In the genomic region with DNA sequence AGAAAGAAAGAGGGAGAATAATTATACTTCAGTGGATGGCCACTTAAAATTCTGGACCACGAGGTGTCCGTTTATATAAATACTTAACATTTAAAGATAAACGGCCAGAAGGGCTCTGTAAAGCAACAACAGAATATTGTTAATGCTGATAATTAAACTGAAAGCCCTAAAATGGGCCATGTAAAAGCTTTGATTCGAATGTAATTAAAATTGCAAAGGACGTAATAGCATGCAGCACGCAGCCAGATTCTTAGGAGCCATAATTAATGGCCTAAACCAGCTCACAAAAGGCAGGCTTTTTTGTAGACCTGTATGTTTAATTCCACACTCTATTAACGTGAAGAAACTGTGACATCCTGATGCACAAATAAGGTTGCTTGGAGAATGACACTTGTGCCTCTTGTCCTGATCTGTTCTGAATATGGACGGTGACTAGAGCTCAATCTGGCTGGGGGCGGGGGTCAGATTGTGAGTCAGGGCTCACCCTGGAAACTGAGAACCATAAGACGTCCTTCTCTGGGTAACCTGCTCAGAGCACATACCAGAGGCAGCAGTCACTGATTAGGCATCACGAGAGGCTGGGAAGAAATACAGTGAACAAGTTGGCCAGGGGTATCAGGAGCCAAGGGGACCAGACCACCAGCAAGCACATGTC, we compare ENCODE assay signal across 28 mouse cellular contexts.
DNase-seq lines count a peak whose midpoint lies in the region; ATAC-seq and TF ChIP-seq lines count a peak whose summit lies in the region.
"Had no signal": no experiment of that assay in that cellular context is flagged by ENCODE, and none has a peak within 500 bp of the region (broad histone marks: within the 10 kb centered on the region; RNA-seq: fewer than 3 reads in every experiment).

No protein-coding gene starts in this region.

- H3K27me3 ChIP-seq in forebrain, embryonic 14.5 days (replicated peaks; ENCODE audit: control insufficient read depth, insufficient read depth, low read length) = peaks cover 65% of the 10 kb centered on the region
- peaks cover 39% of the 10 kb centered on the region; the same call in 1 of the 2 replicates for H3K27me3 ChIP-seq in forebrain, embryonic 10.5 days (ENCODE audit: poor library complexity, severe bottlenecking)
- no peaks in the 10 kb centered on the region for H3K27me3 ChIP-seq in midbrain, embryonic 14.5 days (ENCODE audit: control insufficient read depth, insufficient read depth, low read length)
- H3K27me3 ChIP-seq in midbrain, embryonic 10.5 days (ENCODE audit: low read depth, poor library complexity, severe bottlenecking) = no peaks in the 10 kb centered on the region; the same call in 1 of the 2 replicates
- H3K27me3 ChIP-seq in forebrain, embryonic 15.5 days = peaks cover 73% of the 10 kb centered on the region
- H3K27me3 ChIP-seq in hindbrain, postnatal 0 days (ENCODE audit: insufficient read depth, low read length) = no peaks in the 10 kb centered on the region
- H3K27me3 ChIP-seq: embryonic facial prominence, embryonic 12.5 days; heart, embryonic 15.5 days; Patski; stomach, embryonic 15.5 days had no signal

- TF ChIP-seq CTCF in hindbrain, postnatal 0 days (IDR thresholded peaks at IDR 0.05; ENCODE audit: low read depth) = no peak

- peak; percentile 86 for DNase-seq in forebrain, embryonic 14.5 days (ENCODE audit: low spot score)
- no peak for DNase-seq in forebrain, embryonic 10.5 days (ENCODE audit: extremely low spot score, low spot score)
- peak; percentile 42 for DNase-seq in midbrain, embryonic 14.5 days
- DNase-seq in midbrain, embryonic 10.5 days (ENCODE audit: low spot score) = no peak
- peak; percentile 15 for DNase-seq in hindbrain, postnatal 0 days (ENCODE audit: low spot score)
- no peak for DNase-seq in urinary bladder, adult 18-20 months (ENCODE audit: low spot score in 2 of 2)
- DNase-seq in adrenal gland, postnatal 4 days (ENCODE audit: low spot score in 2 of 2) = no peak
- DNase-seq: adrenal gland, postnatal 10 days; cerebellum, adult 11-12 months; cerebellum, adult 9-11 months; embryo, embryonic 11 days; gastrocnemius, postnatal 10 days; heart, postnatal 36 days; kidney, adult 9 months; kidney, postnatal 10 days; layer of hippocampus, adult 9-11 months; liver; lung, adult 2 months; lung, postnatal 10 days; right cerebral cortex, postnatal 25 days had no signal

- WGBS in forebrain, embryonic 14.5 days = 6% methylated on average over 11 of the region's 11 CpGs
- WGBS in forebrain, embryonic 10.5 days = 76% methylated on average over 11 of the region's 11 CpGs
- 44% methylated on average over 11 of the region's 11 CpGs for WGBS in midbrain, embryonic 14.5 days
- WGBS in midbrain, embryonic 10.5 days = 76% methylated on average over 11 of the region's 11 CpGs
- WGBS in forebrain, embryonic 15.5 days = 12% methylated on average over 11 of the region's 11 CpGs
- WGBS in hindbrain, postnatal 0 days = 39% methylated on average over 11 of the region's 11 CpGs

- no peak overlapping the region for H3K4me2 ChIP-seq in forebrain, embryonic 14.5 days (ENCODE audit: low read length)
- H3K4me2 ChIP-seq in midbrain, embryonic 14.5 days (ENCODE audit: low read length) = no peak overlapping the region
- no peak overlapping the region for H3K4me2 ChIP-seq in forebrain, embryonic 15.5 days (replicated peaks)
- no peak overlapping the region for H3K4me2 ChIP-seq in hindbrain, postnatal 0 days (ENCODE audit: low read depth, low read length)
- H3K4me2 ChIP-seq: embryonic facial prominence, embryonic 12.5 days; heart, embryonic 15.5 days; stomach, embryonic 15.5 days had no signal

- ATAC-seq in forebrain, embryonic 14.5 days = peak; percentile 90
- no peak for ATAC-seq in midbrain, embryonic 14.5 days (ENCODE audit: low FRiP score, low TSS enrichment)
- peak; percentile 46; the same call in 1 of the 2 replicates for ATAC-seq in forebrain, embryonic 15.5 days (replicated peaks)
- no peak for ATAC-seq in hindbrain, postnatal 0 days
- ATAC-seq: intestine, postnatal 0 days; Patski had no signal

- H3K4me3 ChIP-seq in forebrain, embryonic 14.5 days (ENCODE audit: low read depth, low read length) = no peak overlapping the region
- H3K4me3 ChIP-seq in forebrain, embryonic 10.5 days = no peak overlapping the region
- no peak overlapping the region for H3K4me3 ChIP-seq in midbrain, embryonic 14.5 days (replicated peaks; ENCODE audit: low read depth, low read length)
- H3K4me3 ChIP-seq in midbrain, embryonic 10.5 days = no peak overlapping the region
- no peak overlapping the region for H3K4me3 ChIP-seq in forebrain, embryonic 15.5 days
- H3K4me3 ChIP-seq in hindbrain, postnatal 0 days (ENCODE audit: low read length) = no peak overlapping the region
- H3K4me3 ChIP-seq: embryonic facial prominence, embryonic 12.5 days; heart, embryonic 10.5 days; heart, embryonic 15.5 days; stomach, embryonic 15.5 days had no signal

- peaks cover 5% of the 10 kb centered on the region; the same call in 1 of the 2 replicates for H3K4me1 ChIP-seq in forebrain, embryonic 14.5 days (ENCODE audit: control insufficient read depth, insufficient read depth, low read length)
- H3K4me1 ChIP-seq in forebrain, embryonic 10.5 days = 0 out of 2 replicates have a peak, but pooled peaks cover 6% of the 10 kb centered on the region
- H3K4me1 ChIP-seq in midbrain, embryonic 14.5 days (ENCODE audit: control insufficient read depth, insufficient read depth, low read length) = no peaks in the 10 kb centered on the region
- peaks cover 7% of the 10 kb centered on the region; the same call in 1 of the 2 replicates for H3K4me1 ChIP-seq in midbrain, embryonic 10.5 days
- peaks cover 10% of the 10 kb centered on the region for H3K4me1 ChIP-seq in forebrain, embryonic 15.5 days
- no peaks in the 10 kb centered on the region for H3K4me1 ChIP-seq in hindbrain, postnatal 0 days (ENCODE audit: insufficient read depth, low read length)
- H3K4me1 ChIP-seq: embryonic facial prominence, embryonic 12.5 days; heart, embryonic 10.5 days; heart, embryonic 15.5 days; stomach, embryonic 15.5 days had no signal

- H3K9ac ChIP-seq in forebrain, embryonic 14.5 days (ENCODE audit: low read length) = no peak overlapping the region
- no peak overlapping the region for H3K9ac ChIP-seq in midbrain, embryonic 14.5 days (replicated peaks; ENCODE audit: low read length)
- H3K9ac ChIP-seq in forebrain, embryonic 15.5 days (replicated peaks) = no peak overlapping the region
- no peak overlapping the region for H3K9ac ChIP-seq in hindbrain, postnatal 0 days (replicated peaks; ENCODE audit: low read length)
- H3K9ac ChIP-seq: embryonic facial prominence, embryonic 12.5 days; heart, embryonic 15.5 days; liver, embryonic 14.5 days; stomach, embryonic 15.5 days had no signal

- no peak overlapping the region for H3K27ac ChIP-seq in forebrain, embryonic 14.5 days (ENCODE audit: low read depth, low read length)
- H3K27ac ChIP-seq in forebrain, embryonic 10.5 days = no peak overlapping the region
- H3K27ac ChIP-seq in midbrain, embryonic 14.5 days (replicated peaks; ENCODE audit: low read depth, low read length) = 0 out of 2 replicates have a peak overlapping the region, but pooled peaks have one; percentile 20
- H3K27ac ChIP-seq in midbrain, embryonic 10.5 days (replicated peaks) = no peak overlapping the region
- H3K27ac ChIP-seq in forebrain, embryonic 15.5 days (replicated peaks) = no peak overlapping the region
- no peak overlapping the region for H3K27ac ChIP-seq in hindbrain, postnatal 0 days
- H3K27ac ChIP-seq: embryonic facial prominence, embryonic 12.5 days; heart, embryonic 10.5 days; heart, embryonic 15.5 days; liver, embryonic 14.5 days; stomach, embryonic 15.5 days had no signal

- H3K9me3 ChIP-seq in forebrain, embryonic 14.5 days (replicated peaks; ENCODE audit: control insufficient read depth, low read length) = no peaks in the 10 kb centered on the region
- no peaks in the 10 kb centered on the region for H3K9me3 ChIP-seq in forebrain, embryonic 10.5 days
- H3K9me3 ChIP-seq in midbrain, embryonic 14.5 days (ENCODE audit: control insufficient read depth, low read length) = no peaks in the 10 kb centered on the region
- no peaks in the 10 kb centered on the region for H3K9me3 ChIP-seq in midbrain, embryonic 10.5 days (replicated peaks)
- no peaks in the 10 kb centered on the region for H3K9me3 ChIP-seq in forebrain, embryonic 15.5 days
- H3K9me3 ChIP-seq in hindbrain, postnatal 0 days (ENCODE audit: low read length) = no peaks in the 10 kb centered on the region
- H3K9me3 ChIP-seq: embryonic facial prominence, embryonic 12.5 days; heart, embryonic 10.5 days; heart, embryonic 15.5 days; stomach, embryonic 15.5 days had no signal

- no peaks in the 10 kb centered on the region for H3K36me3 ChIP-seq in forebrain, embryonic 14.5 days (ENCODE audit: control insufficient read depth, insufficient read depth, low read length)
- no peaks in the 10 kb centered on the region for H3K36me3 ChIP-seq in forebrain, embryonic 10.5 days (replicated peaks)
- no peaks in the 10 kb centered on the region for H3K36me3 ChIP-seq in midbrain, embryonic 14.5 days (ENCODE audit: control insufficient read depth, insufficient read depth, low read length)
- no peaks in the 10 kb centered on the region for H3K36me3 ChIP-seq in midbrain, embryonic 10.5 days
- no peaks in the 10 kb centered on the region for H3K36me3 ChIP-seq in forebrain, embryonic 15.5 days
- no peaks in the 10 kb centered on the region for H3K36me3 ChIP-seq in hindbrain, postnatal 0 days (ENCODE audit: insufficient read depth, low read length)
- H3K36me3 ChIP-seq: embryonic facial prominence, embryonic 12.5 days; heart, embryonic 10.5 days; heart, embryonic 15.5 days; stomach, embryonic 15.5 days had no signal

Comparison
In these comparisons a context has a peak if more than half of its experiments do, and no peak if none do; other contexts are left out.
1. DNase-seq: peak in forebrain, embryonic 14.5 days (single experiment), midbrain, embryonic 14.5 days (single experiment) and hindbrain, postnatal 0 days (single experiment); none in forebrain, embryonic 10.5 days (single experiment), midbrain, embryonic 10.5 days (single experiment), urinary bladder, adult 18-20 months (0 of 2) and adrenal gland, postnatal 4 days (0 of 2).
2. ATAC-seq: peak in forebrain, embryonic 14.5 days (single experiment) and forebrain, embryonic 15.5 days (single experiment); none in midbrain, embryonic 14.5 days (single experiment) and hindbrain, postnatal 0 days (single experiment).